Mouse (Mus musculus) thymus, adult 2 months (tissue): ENCODE measurements at regions not wholly inside any gene's neighbourhood (a gene's known extent, or its start where the extent isn't known, plus 50 kb on each side); places are given as distances from the start of the nearest gene placed in this dataset.

Experiments used
- CTCF ChIP-seq: fragments of 200-500 bp; IDR thresholded peaks from 2 replicates; pipeline ENCODE4 v1.5.1; 2012; ENCODE audit warnings: mild to moderate bottlenecking, control low read depth, low read length, moderate library complexity, borderline replicate concordance; ENCODE audit not compliant: control insufficient read depth, poor library complexity, insufficient read depth; ENCODE audit errors: extremely low read depth
- POLR2A ChIP-seq: fragments of 200-500 bp; IDR thresholded peaks from 2 replicates; pipeline ENCODE4 v1.6.1; 2012; ENCODE audit warnings: mild to moderate bottlenecking, low read length, control low read depth, moderate library complexity; ENCODE audit not compliant: control insufficient read depth, poor library complexity, insufficient read depth; ENCODE audit errors: extremely low read depth

GRCm38 (mm10) chr13:43991774-43992173 lies 207.2 kb downstream of the Cd83 start:
- no peak for TF ChIP-seq CTCF
- TF ChIP-seq POLR2A, result no peak
